Mouse (Mus musculus) intestine, postnatal 0 days (tissue): ENCODE results near the gene Ccdc85b. TPM values are rescaled to one million over a fixed set of nuclear protein-coding genes. Genes with fewer than 3 reads are reported as not detected.

Experiments
- ATAC-seq: fragments of 200-750 bp; cut with Nextera tagmentation; 2 replicates; pipeline ENCODE4 v1.8.0; 2017; ENCODE audit warnings: mild to moderate bottlenecking, moderate TSS enrichment, moderate library complexity
- H3K27ac ChIP-seq: fragments of 300-500 bp; sonication (generic); 2 replicates; pipeline ENCODE4 v1.5.1; 2014; ENCODE audit warnings: mild to moderate bottlenecking, low read depth, low read length, moderate library complexity
- H3K27me3 ChIP-seq: fragments of 300-500 bp; sonication (generic); replicated peaks from 2 replicates; pipeline ENCODE4 v1.6.1; 2014; ENCODE audit warnings: low read length, mixed read lengths; ENCODE audit not compliant: control insufficient read depth, insufficient read depth
- H3K36me3 ChIP-seq: fragments of 300-500 bp; sonication (generic); 2 replicates; pipeline ENCODE4 v1.6.1; 2014; ENCODE audit warnings: mild to moderate bottlenecking, moderate library complexity; ENCODE audit not compliant: control insufficient read depth, insufficient read depth
- H3K4me1 ChIP-seq: fragments of 300-500 bp; sonication (generic); replicated peaks from 2 replicates; pipeline ENCODE4 v1.6.1; 2014; ENCODE audit warnings: antibody characterized with exemption, low read length, mixed read lengths; ENCODE audit not compliant: control insufficient read depth, insufficient read depth
- H3K4me2 ChIP-seq: fragments of 300-500 bp; sonication (generic); replicated peaks from 2 replicates; pipeline ENCODE4 v1.6.1; 2014; ENCODE audit warnings: low read depth, mild to moderate bottlenecking, moderate library complexity
- H3K4me3 ChIP-seq: fragments of 300-500 bp; sonication (generic); 2 replicates; pipeline ENCODE4 v1.5.1; 2014; ENCODE audit warnings: low read depth, low read length
- H3K9ac ChIP-seq: fragments of 300-500 bp; sonication (generic); 2 replicates; pipeline ENCODE4 v1.6.1; 2014; ENCODE audit warnings: mild to moderate bottlenecking, low read depth, low read length
- H3K9me3 ChIP-seq: fragments of 300-500 bp; sonication (generic); 2 replicates; pipeline ENCODE4 v1.6.1; 2016; ENCODE audit warnings: mixed run types; ENCODE audit not compliant: control insufficient read depth
- CTCF ChIP-seq: sonication (generic); IDR thresholded peaks from 2 replicates; pipeline ENCODE4 v1.5.1; 2016; ENCODE audit warnings: low read depth, mild to moderate bottlenecking, control low read depth, antibody characterized with exemption, moderate library complexity
- WGBS: fragments of 180-500 bp; shearing (Covaris S2); extraction: QIAGEN DNeasy Blood & Tissue Kit; methylation state at CpG from one replicate; pipeline ENCODE4 v1.1.7; 2014; 5-methylcytosine and 5-hydroxymethylcytosine counted together
- polyA plus RNA-seq: library from polyadenylated mRNA; unstranded; fragments of >200 nt; fragmentation: Nextera tagmentation; extraction: Ambion mirVana; gene quantifications from 2 replicates; pipeline ENCODE4 v1.2.1, GENCODE M21; 2015

Gene Ccdc85b
- polyA plus RNA-seq, 1 experiment from 2014 or later, result 7.3 TPM

DNA sequence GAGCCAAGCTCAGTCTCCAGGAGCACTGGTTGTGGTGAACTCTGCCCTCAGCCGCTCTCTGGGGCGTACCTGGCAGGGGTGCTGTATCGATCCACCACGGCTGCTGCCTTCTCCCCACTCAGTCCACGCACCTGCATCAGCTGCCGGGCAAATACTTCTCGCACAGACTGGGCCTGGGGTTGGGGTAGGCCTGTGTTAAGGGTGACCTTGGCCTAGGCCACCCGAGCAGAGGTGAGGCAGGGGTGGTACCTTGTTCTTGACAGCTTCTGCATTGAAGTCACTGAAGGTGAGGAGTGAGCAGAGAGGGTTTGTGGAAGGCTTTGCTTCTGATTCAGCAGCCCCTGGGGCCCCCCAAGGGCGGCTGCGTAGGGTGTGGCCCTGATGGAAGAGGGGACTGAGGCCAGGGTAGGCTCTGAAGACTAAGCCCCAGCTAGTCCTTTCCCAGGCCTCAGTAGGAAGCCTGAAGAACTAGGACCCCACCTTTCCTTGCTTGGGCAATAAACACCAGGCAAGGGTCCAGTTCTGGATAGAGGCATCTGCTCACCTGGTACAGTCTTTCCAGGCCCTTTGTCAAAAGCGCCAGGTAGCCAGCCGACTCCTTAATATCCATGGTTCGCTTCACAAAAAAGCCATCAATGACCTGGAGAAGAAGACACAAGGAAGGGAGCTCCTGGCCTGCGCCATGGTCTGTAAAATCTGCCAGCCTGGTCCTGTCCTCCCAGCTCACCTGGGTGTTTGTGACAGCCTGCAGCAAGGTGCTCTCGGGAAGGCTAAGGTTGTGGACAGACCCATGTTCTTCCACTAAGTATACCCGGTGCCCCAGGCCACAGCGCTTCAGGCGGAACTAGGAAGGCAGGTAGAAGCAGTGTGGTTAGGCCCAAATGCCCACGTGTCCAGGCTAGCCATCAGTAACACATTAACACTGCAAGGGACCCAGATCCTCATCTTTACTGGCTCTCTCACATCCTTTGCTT lies 26.0 kb upstream of the Ccdc85b start:
- no peaks in the 10 kb centered on the region for H3K4me1 ChIP-seq
- no peaks in the 10 kb centered on the region for H3K9me3 ChIP-seq
- no peak overlapping the region for H3K9ac ChIP-seq
- TF ChIP-seq CTCF, result no peak
- no peak overlapping the region for H3K27ac ChIP-seq
- H3K27me3 ChIP-seq, result no peaks in the 10 kb centered on the region
- ATAC-seq, result no peak
- WGBS, result 84% methylated on average over 19 of the region's 19 CpGs
- no peak overlapping the region for H3K4me2 ChIP-seq
- H3K4me3 ChIP-seq, result no peak overlapping the region
- peaks cover 51% of the 10 kb centered on the region for H3K36me3 ChIP-seq

- Histone ChIP-seq H3K27ac (no peak overlapping the region), H3K4me3 (no peak overlapping the region), H3K9me3 (no peaks in the 10 kb centered on the region), H3K4me1 (no peaks in the 10 kb centered on the region), H3K36me3 (peaks cover 53% of the 10 kb centered on the region), H3K9ac (no peak overlapping the region), H3K27me3 (no peaks in the 10 kb centered on the region), H3K4me2 (no peak overlapping the region)
- ATAC-seq, result no peak
- no peak for TF ChIP-seq CTCF
- 93% methylated on average over 10 of the region's 10 CpGs for WGBS
These were observed 23.7 kb upstream of the Ccdc85b start for GRCm38 (mm10) chr19:5481398-5481797.

- Histone ChIP-seq H3K4me3 (no peak overlapping the region), H3K9me3 (no peaks in the 10 kb centered on the region), H3K27ac (no peak overlapping the region), H3K4me1 (no peaks in the 10 kb centered on the region), H3K9ac (no peak overlapping the region), H3K4me2 (no peak overlapping the region), H3K36me3 (peaks cover 40% of the 10 kb centered on the region), H3K27me3 (no peaks in the 10 kb centered on the region)
- 86% methylated on average over 10 of the region's 10 CpGs for WGBS
- ATAC-seq, result no peak
- no peak for TF ChIP-seq CTCF
These were observed 22.3 kb upstream of the Ccdc85b start for GRCm38 (mm10) chr19:5480016-5480415.

DNA sequence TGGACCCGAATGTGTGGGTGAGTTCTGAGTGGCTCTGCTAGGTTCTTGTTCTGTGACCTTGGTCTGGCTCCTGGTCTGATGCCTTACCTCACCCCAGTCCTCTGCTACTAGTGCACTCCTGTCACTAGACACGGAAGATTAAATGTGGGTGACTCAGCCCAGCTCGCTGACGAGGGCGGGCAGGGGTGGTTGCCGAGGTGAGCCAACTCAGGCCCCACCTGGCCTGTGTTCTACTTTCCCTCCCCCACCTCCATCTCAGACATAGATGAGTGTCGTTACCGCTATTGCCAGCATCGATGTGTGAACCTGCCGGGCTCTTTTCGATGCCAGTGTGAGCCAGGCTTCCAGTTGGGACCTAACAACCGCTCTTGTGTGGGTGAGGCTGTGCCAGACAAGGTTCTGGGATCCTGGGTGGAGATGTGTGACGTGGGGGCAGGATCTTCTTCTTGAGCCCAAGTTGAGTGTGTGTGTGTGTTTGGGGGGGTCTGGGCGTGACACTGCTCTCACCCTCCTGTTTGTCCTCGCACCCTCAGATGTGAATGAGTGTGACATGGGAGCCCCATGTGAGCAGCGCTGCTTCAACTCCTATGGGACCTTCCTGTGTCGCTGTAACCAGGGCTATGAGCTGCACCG lies 20.1 kb upstream of the Ccdc85b start:
- no peak for TF ChIP-seq CTCF
- no peak overlapping the region for H3K4me2 ChIP-seq
- ATAC-seq, result no peak
- WGBS, result 88% methylated on average over 18 of the region's 18 CpGs
- no peaks in the 10 kb centered on the region for H3K9me3 ChIP-seq
- no peak overlapping the region for H3K4me3 ChIP-seq
- no peak overlapping the region for H3K9ac ChIP-seq
- H3K27ac ChIP-seq, result no peak overlapping the region
- H3K27me3 ChIP-seq, result no peaks in the 10 kb centered on the region
- no peaks in the 10 kb centered on the region for H3K4me1 ChIP-seq
- H3K36me3 ChIP-seq, result peaks cover 18% of the 10 kb centered on the region

DNA sequence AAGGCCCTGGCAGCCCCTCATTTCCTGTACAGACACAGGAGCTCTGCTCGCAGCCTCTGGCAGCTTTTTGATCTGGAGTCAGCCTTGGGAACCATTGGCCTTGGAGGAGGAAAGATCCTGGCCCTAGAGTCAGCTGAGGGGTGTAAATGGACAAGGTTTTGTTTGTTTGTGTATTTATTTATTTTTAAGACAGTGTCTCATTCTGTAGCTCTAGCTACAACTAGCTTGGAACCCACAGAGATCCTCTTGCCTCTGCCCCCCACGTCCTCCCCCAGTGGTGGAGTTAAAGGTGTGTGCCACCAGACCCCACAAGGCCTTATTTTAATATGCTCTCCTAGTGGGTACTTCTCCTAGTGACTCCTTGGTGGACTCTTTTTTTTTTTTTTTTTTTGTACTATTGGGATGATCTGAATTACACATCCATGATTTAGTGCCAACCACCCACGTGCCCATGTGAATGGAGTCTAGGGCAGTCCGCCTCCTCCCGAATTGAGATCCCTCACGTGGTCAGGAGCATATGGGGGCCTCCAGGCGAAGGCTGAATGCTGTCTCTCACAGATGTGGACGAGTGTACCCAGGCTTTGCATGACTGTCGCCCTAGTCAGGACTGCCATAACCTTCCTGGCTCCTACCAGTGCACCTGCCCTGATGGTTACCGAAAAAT lies 19.4 kb upstream of the Ccdc85b start:
- no peak for ATAC-seq
- H3K27ac ChIP-seq, result no peak overlapping the region
- no peak overlapping the region for H3K4me2 ChIP-seq

More for the DNA sequence above, 19.4 kb upstream of the Ccdc85b start:
- WGBS, result 84% methylated on average over 10 of the region's 10 CpGs
- no peak for TF ChIP-seq CTCF
- H3K36me3 ChIP-seq, result peaks cover 11% of the 10 kb centered on the region
- no peak overlapping the region for H3K4me3 ChIP-seq
- H3K4me1 ChIP-seq, result no peaks in the 10 kb centered on the region
- H3K9ac ChIP-seq, result no peak overlapping the region
- H3K27me3 ChIP-seq, result no peaks in the 10 kb centered on the region
- no peaks in the 10 kb centered on the region for H3K9me3 ChIP-seq
